Mouse (Mus musculus) cerebellum, postnatal 25 days (tissue): ENCODE data around the gene Ptpn12.
A peak's percentile ranks its signal among the peaks of the same experiment; 100 is the strongest.

Source experiments
- DNase-seq, 2 experiments: peaks; one replicate each; pipeline ENCODE4 v3.0.0; 2021; ENCODE audit warnings: mixed read lengths in 2 of 2

Ptpn12 gene

DNA sequence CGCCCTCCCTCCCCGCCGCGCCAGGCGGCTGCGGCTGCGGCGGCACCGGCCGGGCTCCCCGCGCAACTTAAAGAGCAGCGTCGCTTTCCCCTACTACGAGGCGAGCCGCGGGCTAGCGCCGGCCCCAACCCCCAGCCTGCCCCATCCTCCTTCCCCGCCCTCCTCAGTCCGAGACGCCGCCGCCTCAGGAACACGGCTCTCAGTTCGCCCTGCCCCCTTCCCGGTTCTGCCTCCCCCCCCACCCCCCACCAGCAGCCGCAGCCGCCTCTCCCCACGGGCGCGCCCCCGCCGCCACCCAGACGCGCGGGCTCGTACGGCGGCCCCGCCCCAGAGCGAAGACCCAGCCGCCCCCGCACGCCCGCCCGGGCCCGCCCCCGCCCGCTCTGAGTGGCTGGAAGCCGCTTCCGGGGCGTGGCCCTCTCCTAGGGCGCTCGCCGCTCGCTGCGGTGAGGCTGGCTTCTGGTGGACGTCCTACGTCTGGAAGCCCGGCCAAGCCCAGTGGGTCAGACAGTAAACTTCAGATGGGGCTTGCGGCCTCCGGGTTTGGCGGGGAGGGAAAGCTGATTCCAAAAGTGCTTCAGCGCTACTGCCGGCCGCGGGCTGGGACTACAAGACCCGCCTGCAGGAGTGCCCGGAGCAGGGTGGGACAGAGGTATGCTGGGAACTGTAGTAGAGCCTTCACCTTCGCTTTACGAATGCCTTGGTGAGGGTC, at the start of gene Ptpn12:
TSS of gene Ptpn12 (minus strand) at position 92 of the 712 bp plus-strand sequence.
- peak; percentile 96 to 98 for DNase-seq

DNA sequence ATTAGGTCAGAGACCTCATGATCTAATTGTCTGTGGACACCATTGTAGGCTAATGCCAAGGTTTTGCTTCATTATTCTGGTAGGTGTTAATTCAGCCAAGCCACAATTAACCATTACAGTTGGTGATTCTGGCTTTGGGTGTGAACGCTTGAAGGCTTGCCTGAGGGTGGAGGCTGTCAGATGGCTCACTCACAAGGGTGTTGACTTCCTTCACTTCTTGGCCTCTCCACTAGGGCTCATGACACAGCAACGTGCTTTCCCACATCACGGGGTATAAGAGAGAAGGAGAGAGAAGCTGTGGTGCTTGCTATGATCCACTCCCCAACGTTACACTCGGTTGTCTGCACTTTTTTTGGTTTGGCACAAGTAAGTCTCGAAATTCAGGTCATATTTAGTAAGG, 35.5 kb upstream of the Ptpn12 start:
- DNase-seq, result no peak

DNA sequence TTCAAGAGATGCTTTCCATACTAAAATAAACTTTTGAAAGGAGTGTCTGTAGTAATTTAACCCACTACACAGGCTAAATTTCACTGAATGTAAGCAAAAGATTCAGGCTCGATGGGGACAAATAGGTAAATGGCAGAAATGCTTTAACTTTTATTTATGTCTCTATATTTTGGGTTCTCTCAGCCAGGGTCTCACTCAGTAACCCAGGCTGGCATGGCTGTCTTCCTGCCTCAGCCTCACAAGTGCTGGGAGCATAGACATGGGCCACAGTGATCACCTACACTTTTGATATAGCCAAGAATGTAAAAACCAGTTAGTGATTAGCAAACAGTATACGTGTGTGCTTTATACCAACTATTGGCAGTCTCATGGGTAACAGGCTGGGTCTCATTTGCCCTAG, 1.5 kb upstream of the Ptpn12 start:
- DNase-seq, result no peak

DNA sequence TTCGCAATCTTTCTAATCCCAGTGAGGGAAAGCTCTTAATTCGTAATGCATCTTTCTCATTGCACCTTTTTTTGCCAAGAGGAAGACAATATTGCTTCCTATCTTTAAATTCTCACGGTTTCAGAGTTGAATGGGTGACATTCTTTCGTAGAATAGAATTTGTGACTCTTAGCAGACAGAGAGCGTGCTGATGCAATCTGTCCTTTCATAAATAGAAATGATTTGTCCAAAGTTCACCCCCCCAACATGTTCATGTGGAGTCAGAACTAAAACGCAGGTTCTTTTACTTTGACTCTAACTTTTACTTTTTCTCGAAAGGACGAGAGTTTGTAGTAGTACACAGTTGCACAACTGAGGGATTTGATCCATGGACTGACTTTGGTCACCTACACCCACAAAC, 884 bp upstream of the Ptpn12 start:
- no peak for DNase-seq

DNA sequence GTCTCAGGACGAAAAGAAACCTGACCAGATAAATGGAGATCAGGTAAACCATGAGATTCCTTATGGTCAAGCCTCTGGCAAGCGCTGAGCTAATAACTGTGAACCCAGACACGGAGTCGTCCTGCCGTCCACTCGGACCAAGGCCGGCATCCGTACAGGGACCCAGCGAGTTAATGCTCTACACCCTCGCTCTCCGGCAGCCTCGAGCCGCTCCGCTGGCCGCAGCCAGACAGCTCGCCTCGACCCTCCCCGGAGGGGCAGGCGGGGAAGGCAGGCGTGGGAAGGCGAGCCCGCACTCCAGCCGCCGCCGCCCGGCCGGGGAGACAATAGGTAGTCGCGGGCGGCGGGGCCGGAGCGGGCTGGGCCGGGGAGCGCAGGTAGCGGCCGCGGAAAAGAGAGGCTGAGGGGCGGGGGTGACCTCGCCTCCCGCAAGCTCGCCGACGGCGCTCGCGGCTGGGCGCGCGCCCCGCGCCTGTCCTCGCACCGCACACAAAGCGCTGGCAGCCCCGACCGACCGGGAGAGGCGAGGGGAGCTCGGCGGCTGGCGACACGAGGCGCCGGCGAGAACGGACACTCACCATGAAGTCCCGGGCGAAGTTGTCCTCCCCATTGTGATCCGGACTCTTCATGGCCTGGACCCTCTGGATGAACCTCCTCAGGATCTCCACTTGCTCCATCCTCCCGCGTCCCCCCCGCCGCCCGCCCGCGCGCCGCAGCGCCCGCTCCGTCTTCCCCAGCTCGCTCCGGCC, 466 bp downstream of the Ptpn12 start:
- peak in 1 of 2 experiments; percentile 72 for DNase-seq

DNA sequence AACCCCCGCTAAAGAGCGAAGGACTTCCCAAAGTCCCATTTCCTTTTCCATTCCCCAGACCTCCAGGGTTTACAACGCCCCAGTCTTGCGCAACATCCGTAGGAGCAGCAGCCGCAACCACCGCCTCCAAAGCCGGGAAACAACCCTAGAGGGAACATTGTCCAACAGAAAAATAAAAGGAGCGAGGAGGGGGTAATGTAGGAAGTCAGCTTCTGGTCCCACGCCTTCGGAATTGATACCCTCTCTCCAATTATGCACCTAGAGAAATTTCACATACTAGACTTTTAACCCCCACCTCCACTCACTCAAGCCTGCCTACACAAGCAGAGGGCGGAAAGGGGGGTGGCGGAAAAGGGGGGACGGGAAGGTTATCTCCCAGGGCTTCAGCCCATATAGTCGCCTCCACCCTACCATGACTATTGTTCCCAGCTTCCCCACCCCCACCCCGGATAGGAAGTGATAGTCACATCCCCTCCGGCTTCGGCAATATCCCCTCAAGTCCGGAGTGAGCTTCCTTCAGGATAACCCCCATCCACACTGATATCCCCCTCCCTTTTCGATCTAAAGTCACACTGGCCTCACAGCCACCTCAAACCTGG, 1.1 kb downstream of the Ptpn12 start:
- peak; percentile 54 to 61 for DNase-seq

DNA sequence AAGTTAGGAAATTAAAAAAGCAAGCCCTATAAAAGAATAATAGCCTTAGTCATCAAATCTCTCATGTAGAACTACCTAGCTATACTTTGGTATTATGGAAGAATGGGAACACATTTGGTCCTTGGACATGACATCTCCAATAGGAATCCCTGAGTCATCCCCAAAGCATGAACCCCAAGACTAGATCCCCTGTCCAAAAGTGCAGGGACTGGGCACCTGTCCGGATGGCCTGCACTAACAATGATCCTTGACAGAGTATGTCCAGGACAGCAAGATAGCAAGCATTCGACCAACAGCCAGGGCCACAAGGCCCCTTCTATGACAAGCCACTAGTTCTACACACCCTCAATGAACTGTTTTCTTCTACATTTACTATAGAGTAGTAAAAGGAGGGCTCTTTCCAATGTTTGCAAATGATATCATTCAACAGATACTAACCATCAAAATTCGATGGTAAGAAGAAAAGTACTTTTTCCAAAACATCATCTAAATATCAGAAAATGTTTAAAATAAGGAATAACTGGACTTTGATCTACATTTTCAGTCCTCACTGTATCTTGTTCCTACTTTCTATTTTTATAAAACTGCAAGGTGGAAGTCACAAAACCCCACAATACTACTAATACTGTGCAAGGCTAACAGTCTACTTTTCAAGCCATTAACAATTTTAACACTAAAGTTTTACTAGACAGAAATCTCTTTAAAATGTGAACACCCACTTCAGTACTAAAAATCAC, 2.0 kb downstream of the Ptpn12 start:
- peak in 1 of 2 experiments; percentile 19 for DNase-seq

DNA sequence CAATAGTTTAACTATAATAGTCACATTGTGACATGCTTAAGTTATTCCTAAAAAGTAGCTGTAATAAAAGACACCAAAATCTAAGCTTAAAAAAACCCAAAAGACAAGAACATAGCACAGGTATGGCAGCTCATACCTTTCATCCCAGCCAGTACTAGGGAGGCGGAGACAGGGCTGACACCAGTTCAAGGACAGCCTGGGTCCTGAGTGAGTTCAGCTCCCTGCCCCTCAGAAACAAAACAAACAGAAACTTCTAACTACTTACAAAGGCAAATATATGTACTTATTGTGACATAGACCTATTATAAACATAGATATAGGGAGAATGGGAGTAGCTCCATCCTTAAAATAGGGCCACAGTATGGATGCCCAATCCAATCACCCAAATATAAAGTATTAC, 3.2 kb downstream of the Ptpn12 start:
- DNase-seq, result no peak

DNA sequence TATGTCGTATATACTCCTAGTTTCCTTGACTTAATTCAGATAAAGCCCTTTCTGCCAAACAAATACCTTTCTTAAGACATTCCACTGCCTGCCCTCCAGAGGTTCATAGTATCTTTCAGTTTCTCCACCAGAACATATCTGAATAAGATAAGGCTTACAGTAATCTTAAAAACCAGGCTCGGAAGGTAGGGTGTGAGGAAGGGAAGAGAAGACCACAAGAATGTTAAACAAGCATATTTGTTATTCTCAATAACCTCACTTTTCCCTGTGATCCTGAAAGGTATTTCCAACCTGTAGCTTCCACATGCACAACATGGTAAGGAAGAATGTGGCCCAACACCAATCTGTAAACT, 5.0 kb downstream of the Ptpn12 start:
- DNase-seq, result no peak

DNA sequence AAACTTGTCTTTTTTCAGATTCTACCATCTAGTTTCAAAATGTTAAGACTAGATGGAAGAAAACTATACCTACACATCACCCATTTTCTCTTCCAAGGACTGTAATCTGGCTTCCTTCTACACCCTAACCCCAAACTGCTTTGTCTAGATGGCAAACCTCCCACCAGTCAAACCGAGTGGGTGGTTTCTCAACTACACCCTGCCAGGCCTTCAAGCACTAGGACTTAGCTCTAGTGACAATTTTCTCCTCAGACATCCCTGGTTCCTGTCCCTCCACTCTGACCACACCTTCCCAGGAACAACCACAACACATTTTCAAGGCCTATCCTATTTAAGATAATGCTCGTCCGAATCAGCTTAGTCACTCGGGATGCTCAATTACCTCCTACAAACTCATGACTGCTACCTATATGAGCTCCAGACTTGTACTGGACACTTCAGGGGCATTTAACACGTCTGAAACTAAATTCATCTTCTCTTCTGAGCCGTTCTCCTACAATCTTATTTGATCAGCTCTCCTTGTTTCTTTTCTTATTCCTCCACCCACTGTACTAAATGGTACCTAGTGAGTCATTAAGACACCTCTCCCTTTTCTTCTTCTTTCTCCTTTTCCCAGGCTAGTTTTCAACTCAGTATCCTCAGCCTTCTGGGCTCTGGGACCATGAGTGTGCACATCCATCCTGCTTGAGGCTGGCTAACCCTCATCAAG, 5.5 kb downstream of the Ptpn12 start:
- no peak for DNase-seq

DNA sequence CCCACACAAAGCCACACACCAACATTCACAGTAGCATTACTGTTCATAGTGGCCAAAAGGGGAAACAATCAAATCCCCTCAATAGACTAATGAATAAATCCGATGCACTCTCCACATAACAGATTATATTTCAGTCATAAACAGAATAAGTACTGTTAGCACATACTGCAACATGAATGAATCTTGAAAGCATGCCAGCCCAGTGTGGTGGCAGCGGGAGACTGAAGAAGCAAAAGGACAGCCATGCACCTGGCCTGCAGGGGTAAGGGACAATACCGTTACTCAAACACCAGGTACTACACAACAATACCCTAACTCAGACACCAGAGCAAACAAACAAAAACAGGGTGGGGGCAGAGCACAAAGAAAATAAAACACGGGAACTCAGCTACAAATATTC, 6.7 kb downstream of the Ptpn12 start:
- DNase-seq, result peak; percentile 25 to 53

DNA sequence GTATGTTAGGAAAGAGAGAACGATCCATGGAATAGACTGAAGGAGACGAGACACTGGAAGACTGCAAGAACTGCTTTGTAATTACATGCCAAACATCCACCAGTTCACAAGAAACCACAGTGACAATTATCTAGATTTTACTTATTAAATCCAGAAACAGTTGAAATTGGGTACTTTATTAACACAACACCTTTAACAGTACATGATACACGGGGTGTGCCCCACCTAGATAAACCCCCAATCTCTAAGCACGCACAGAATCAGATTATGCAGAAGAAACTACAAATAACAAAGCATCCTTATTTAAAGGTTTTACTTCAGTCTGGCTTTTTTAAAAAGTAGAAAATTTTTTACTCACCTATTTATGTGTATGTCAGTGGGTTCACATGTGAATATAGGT, 8.6 kb downstream of the Ptpn12 start:
- no peak for DNase-seq

DNA sequence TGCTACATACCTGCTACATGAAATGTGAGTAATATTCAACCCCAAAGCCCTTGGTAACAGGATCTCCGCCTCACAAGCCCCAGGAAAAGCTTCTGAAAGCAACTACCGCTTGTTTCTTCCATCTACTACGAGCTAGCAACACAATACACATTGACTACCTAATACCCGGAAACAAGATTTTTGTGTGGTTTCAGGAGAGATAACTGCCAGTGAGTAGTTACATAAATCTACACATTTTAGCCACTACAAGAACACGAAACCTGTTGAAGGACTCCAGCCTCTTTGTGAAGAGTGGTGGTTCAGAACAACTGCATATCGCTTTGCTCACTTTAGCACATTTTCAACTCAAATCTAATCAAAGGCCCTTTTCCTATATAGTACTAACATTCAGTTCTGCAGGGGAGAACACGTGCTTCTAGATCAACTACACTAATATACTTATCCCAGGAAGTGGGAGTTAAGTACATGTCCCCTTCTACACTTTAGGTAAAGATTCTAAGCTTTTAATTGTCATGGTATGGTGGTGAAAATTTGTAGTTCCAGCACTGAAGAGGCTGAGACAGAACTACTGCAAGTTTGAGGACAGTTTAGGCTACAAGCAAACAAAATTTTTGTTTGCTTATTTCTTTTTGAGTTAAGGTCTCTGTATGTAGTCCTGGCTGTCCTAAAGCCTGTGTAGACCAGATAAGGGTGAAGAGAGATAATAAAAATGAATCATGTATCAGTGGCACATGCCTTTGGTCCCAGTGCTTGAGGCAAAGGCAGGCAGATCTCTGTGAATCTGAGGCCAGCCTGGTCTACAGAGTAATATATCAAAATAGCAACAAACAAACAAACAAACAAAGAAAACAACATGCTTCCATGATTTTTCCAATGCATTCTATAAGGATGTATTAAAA, 9.3 kb downstream of the Ptpn12 start:
- DNase-seq, result no peak

DNA sequence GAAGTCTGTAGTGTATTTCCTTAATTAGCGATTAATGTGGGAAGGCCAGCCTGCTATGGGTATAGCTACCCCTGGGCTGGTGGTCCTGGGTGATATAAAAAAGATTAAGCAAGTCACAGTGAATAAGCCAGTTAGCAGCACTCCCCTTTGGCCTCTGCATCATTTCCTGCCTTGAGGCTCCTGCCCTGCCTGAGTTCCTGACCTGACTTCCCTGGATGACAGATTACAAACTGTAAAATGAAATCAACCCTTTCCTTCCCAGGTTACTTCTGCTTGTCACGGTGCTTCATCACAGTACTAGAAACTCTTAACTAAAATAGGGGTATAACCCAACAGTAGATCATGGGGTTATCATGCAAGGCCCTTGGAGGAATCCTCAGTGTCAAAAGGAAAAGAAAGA, 10.2 kb downstream of the Ptpn12 start:
- DNase-seq, result no peak

DNA sequence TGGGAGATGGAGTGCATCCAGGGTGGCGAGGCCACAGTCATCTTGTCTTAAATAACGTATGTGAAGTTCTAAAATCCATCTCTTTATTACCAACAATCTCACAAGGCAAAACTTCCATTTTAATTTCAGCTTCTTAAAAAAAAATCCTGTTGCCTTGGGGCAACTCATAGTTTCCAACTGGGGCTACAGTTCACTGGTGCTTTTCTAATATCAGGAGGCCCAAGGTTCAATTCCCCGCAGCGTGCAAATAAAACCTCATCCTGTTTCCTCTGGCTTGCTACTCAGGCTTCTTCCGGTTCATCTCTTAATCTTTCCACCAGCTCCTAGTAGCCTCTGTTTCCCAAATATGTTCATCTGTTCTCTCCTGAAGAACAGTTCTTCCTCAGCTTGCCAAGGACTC, 17.6 kb downstream of the Ptpn12 start:
- no peak for DNase-seq

DNA sequence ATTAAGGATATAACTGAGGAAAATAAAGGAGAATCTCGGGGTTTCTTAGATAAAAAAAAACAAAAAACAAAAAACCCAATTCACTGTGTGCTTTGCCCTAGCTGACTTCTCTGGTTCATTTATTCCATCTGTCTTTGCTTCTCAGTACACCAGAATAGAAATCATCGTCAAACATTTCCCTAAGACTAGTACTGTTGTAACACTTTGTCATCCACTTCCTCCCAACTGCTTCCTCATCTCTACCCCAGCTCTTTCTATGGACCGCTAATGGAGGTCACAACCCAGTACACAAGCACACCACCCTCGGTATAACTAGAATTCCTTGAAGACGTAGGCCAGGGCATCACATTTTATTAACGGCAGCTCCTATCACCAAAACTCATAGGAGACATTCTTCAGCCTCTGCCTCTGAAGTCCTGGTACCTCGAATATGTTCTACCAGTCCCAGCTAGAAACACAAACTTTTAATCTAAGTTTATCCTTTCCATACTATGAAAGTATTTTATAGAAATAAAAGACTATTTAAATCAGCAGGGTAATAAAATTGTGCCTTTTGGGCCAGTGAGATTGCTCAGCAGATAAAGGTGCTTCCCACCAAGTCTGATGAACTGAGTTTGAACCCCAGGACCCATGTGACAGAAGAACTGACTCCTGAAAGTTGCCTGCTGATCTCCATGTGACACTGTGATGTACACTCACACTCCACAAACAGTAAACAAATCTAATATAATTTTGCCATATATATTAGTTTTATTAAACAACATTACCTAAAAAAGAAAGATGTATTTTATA, 19.8 kb downstream of the Ptpn12 start:
- no peak for DNase-seq

DNA sequence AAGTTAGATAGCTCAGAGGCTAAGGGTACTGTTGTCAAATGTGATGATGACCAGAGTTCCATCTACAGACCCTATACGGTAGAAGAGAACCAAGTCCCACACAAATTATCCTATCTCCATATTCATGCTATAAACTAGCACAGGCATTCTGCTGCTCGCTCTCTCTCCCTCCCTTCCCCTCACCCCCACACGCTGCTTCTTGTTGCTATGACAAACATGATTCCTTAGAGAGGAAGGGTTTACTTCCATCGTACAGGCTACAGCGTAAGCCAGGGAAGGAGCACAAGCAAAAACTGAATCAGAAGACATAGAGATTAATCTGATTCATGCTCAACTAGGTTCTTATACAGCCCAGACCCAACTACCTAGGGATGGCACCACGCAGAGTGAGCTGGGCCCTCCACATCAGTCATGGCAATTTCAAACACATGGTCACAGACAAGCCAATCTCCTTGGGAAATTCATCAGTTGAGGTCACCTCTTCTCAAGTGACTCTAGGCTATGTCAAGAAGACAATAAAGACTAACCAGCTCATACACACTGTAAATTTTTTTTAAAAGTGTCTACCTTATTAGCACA, 21.2 kb downstream of the Ptpn12 start:
- no peak for DNase-seq

DNA sequence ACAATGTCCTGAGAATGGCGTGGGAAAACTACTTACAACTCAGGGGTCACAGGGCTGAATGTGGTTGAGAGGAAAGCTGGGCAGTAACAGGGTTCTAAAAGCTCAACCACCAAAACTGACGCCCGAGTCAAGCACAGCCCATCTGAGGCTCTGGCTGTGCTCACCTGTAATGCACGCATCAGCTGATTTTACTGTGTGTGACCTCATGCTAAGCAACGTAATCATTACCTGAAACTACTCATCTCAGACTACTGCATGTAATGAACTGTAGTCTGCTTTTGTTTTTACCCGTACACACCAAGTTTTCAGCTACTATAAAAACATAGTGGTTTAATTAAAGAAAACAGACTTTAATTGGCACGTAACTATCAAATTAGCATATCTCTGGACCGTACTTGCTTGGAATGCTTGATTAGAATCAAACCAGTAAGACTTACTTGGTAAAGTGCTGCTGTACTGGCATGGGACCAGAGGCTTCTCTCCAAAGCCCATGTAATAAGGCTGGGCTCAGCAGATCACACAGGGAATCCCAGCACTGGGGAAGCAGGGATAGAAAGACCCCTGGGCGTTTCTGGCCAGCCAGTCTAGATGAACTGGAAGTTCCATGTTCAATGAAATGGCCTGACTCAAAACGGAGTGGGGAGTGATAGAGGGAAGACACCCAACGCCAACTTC, 22.2 kb downstream of the Ptpn12 start:
- DNase-seq, result peak in 1 of 2 experiments; percentile 25

DNA sequence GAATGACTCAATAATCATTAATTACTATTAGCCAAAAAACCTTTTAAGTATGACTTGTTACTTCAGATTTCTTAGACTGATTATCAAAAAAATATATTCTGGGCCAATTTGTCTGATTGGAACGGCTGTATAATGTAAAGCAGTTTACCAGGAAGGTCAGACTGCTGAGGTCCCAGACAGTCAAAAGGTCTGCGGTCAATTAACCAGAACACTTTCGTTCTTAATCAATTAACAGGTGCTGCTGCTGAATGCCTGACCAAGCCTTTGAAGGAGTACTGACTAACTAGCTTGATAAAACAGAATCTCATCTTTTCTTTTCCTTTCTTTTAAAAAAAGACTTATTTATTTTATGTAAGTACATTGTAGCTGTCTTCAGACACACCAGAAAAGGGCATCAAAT, 23.1 kb downstream of the Ptpn12 start:
- no peak for DNase-seq

DNA sequence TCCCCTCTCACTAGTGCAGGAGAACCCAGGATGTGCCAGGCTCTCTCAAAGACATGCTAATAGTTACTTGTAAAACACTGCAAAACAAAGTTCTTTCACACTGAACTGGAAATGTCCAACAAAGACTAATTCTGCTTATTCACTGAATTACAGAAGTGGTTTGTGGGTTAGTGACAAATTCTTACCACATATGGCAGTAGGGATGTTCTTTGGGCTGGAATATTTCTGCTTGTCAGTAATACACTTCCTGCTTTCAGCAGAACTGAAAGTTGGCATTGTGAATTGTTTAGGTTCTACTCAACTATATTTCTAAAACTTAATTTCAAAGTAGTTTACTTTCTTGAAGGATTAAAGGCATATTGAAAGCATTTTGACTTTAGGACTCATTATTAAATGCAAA, 25.5 kb downstream of the Ptpn12 start:
- DNase-seq, result no peak
